Mouse (Mus musculus): ENCODE measurements around the gene Serpina11.

DNA sequence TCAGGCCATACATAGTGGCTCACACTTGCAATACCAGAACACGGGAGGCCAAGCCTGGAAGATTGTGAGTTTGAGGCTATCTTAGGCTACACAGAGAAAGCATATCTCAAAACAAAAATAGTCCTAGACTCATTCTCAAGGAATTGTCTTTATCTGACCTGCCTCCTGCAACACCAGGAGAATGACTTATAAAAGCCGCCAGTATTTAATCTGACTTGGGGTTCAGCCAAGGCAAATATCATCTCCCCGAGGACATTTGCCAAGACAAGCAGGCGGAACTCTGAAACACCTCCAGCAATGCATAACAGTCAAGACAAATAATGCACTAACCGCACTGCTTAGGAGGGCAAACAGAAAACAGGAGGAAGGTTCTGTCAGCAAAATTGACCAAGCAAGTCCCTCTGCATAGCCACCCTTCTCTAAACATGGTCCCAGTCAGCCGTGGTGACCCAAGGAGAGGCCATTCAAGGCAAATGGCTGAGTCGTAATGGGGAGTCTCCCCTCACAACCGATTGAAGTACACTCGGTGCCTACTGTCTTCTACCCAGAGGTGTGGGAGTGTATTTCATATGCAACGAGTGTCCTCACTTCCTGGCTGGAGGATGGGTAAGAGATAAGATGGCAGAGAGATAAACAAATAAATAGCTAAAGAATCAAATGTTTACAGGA, 12.9 kb upstream of the Serpina11 start:
- TF ChIP-seq CTCF (IDR thresholded peaks at IDR 0.05; ENCODE audit: low read depth) (no peak), EP300 (IDR thresholded peaks at IDR 0.05; ENCODE audit: low read depth) (no peak)

All from liver, postnatal 0 days (tissue).